Mouse (Mus musculus): ENCODE measurements at regions not wholly inside any gene's neighbourhood (a gene's known extent, or its start where the extent isn't known, plus 50 kb on each side); places are given as distances from the start of the nearest gene placed in this dataset.
"Not testable (repeated sequence)": the region's sequence is repeated elsewhere in the genome, so short reads cannot be mapped to it uniquely, and the experiment has no call there.

DNA sequence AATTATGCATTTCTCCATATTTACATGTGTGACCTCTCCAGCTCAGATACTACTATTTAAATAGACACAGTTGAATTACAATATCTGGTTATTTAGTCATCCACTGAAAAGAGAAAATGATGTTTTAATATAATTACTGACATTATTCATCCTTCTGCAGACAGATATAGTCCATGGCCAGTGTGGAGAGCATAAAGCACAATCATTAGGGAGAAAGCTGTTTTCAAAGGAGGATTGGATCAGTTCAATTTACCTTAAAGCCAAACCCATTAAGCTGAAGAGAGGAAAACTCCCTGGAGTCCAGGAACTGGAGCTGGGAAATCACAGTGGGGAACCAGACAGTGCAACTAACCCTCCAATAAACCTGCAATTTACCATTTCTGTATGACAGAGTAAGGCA lies 339.8 kb upstream of the Rgs17 start:
- no peak for DNase-seq (ENCODE audit: low spot score)

DNA sequence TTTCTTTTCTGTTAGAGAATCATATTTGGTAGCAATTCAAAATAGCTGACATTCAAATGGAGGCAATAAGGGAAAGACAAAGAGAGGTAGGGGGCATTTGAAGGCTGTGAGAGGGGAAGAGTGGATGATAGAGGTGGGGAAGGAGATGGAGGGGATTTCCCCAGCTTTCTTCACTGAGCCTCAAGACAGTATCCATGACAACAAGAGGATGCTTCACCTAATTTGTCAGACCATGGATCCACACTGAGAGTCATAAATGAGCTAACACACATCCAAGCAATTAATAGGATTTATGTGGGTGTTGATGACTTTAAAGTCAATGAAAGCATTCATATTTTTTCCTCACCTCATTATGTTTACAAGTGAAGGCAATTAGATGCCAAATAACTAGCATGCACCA lies 343.5 kb upstream of the Rgs17 start:
- DNase-seq (ENCODE audit: low spot score) = no peak

GRCm38 (mm10) chr10:6291388-6291787 lies 369.2 kb upstream of the Rgs17 start:
- no peak for DNase-seq (ENCODE audit: low spot score)

- DNase-seq (ENCODE audit: low spot score) = no peak
Measured at GRCm38 (mm10) chr10:6296621-6297020, 374.4 kb upstream of the Rgs17 start.

DNA sequence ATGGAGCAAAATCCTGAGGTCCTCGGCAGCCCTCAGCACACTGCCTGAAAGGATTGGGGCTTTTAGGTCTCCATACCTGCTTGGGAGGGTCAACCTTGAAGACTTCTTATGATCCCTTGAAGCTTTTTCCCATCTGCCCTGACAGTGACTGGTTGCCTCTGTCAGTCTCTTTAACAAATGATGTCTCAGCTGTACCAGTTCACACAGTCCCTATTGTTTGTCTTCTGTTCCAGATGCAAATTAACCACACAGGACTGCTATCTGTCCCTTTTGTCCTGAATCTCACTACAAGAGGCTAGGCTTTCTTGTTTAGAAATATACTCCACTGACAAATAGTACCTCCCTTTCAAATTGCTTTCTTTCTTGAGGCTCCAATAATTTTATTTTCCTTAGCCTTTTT lies 375.6 kb upstream of the Rgs17 start:
- DNase-seq (ENCODE audit: low spot score) = no peak

DNA sequence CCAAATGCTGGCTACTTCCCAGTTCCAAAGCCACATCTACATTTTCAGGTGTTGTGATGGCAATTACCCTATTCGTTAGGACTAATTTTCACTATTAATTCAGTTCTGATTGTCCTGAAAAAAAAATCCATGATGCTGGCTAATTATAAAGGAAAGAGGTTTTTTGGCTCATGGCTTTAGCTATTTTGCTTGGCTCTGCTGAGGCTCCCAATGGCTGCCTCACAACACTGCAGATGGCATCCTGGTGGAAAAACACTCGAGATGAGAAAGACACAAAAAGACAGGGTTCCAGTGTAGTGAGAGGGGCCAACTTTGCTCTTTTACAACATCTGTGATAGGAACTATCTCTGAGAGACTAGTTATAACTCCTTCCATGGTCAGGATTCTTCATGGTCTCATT lies 376.5 kb upstream of the Rgs17 start:
- DNase-seq (ENCODE audit: low spot score) = no peak

DNA sequence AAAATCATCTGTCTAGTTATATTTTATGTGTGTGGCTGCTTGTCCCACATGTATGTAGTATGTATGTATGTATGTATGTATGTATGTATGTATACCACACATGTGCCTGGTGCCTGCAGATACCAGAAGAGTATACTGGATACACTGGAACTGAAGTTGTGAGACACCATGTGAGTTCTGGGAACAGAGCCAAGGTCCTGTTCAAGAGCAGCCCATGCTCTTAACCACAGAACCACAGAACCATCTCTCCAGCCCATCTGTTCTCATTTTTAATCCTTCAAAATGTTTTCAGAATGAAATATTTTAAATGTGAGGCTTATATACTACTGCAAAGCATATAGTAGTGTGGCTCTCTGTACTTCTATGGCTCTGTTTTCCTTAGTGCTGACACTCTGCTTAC lies 379.3 kb upstream of the Rgs17 start:
- DNase-seq (ENCODE audit: low spot score) = no peak

DNA sequence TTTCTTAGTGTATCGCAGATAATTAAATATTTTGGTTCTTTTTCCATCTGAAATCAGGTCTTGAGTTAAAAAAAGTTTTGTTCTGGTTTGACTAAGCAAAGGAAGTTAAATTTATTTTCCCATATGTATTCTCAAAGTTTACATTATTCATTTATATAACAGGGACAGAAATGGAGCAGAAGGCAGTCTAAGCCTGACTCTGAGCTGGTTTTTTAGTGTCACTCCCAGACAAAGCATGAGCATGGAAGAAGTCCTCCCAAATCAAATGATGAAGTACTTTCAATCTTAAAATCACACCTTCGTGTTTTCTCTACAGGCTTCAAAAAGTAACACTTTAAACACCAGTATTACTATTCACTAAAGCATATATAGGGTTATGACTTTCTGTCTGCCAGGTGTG lies 387.2 kb upstream of the Rgs17 start:
- DNase-seq (ENCODE audit: low spot score) = no peak

- DNase-seq (ENCODE audit: low spot score) = no peak
Measured at GRCm38 (mm10) chr10:6341572-6341971, 416.7 kb upstream of the Oprm1 start.

- not testable (repeated sequence) for DNase-seq (ENCODE audit: low spot score)
Measured at GRCm38 (mm10) chr10:6349216-6349615, 409.1 kb upstream of the Oprm1 start.

GRCm38 (mm10) chr10:6366182-6366581 lies 392.1 kb upstream of the Oprm1 start:
- DNase-seq (ENCODE audit: low spot score) = no peak

GRCm38 (mm10) chr10:6371666-6372065 lies 386.6 kb upstream of the Oprm1 start:
- DNase-seq (ENCODE audit: low spot score) = no peak

DNA sequence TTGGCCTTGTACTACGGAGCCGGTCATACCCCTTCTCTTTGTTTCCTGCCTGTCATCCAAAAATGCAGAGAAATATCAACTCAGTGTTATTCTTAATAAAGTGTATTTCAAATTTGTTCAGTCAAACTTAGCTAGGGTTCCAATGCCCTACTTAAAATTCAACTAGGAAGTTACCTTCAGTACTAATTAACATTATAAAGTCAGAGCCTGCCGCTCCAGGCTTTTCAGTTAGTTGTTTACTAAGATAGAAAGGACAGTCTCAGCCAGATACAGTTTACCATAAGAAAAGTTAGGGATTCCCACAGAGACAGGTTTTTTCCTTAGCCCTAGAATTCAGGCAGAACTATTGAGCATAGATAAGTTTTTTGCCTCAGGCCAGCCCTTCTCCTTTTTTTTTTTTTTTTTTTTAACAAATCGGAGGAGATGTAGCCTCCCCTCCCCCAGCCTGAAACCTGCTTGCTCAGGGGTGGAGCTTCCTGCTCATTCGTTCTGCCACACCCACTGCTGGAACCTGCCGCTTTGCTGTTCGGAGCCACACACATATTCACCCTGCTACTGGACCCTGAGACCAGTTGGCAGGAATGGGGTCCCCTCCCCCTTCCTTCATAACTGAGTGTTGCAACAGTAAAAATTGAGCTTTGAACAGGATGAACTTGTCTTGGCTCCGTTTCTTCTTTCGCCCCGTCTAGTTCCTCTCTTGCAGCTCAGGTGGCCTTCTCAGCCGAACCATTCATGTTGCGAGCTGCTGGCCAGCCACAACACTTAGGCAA lies 340.8 kb upstream of the Oprm1 start:
- peak; percentile 34 for DNase-seq (ENCODE audit: low spot score)

GRCm38 (mm10) chr10:6418234-6418633 lies 340.1 kb upstream of the Oprm1 start:
- DNase-seq (ENCODE audit: low spot score) = peak; percentile 44

DNA sequence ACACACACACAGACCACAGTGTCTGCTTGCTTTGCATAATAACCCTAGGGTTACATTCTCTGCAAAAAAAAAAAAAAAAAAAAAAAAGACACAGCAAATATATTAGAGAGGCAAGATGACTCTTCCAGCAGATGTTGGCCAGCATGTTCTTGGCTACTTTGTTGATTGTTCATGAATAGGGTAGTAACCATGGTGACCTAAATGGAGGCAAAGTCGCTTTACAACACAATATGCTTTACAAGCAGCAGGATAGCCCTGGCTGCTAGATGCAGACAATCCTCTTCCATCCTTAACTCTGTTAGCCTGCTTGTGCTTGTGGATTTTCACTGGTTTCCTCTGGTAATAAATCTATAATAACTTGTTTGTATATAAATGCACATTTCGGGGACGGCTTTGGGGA lies 292.5 kb upstream of the Oprm1 start:
- no peak for DNase-seq (ENCODE audit: low spot score)

DNA sequence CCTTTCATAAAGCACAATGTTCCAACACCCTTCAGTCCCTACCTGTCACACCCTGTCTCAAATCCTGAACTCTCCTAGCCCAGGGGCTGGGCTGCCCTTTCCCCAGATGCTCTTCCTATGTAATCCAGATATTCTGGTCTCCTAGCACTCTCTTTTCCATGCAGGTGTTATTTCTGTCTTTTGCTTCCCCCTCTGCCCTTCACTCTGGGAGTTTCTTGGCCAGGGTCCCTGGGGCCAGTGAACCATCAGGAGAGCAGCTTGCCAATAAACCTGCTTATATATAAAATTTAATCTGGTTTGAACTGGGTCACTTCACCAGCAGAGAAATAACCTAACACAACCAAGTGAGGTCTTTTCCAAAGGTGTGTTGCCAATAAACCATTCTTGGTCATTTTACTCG lies 278.0 kb upstream of the Oprm1 start:
- peak; percentile 9 for DNase-seq (ENCODE audit: low spot score)

DNA sequence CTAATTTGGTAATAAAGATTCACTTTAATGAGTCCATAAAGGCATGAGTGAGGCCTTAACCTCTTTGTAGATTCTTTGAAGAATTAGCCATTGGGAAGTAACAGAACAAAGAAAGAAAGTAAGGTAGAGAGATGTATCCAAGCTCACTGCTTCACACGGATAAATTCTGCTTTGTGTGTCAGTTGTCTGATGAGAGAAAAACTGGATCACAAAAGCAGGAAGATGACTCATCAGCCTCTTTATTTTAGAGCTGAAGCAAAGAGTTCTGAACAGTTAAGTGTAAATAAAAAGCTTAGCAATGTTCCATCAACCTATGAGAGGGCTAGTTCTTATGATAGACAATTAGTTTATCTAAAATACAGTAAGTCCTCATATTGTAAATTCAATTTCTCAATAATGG lies 269.7 kb upstream of the Oprm1 start:
- DNase-seq (ENCODE audit: low spot score) = no peak

GRCm38 (mm10) chr10:6492694-6493093 lies 265.6 kb upstream of the Oprm1 start:
- DNase-seq (ENCODE audit: low spot score) = no peak

GRCm38 (mm10) chr10:6495081-6495480 lies 263.2 kb upstream of the Oprm1 start:
- DNase-seq (ENCODE audit: low spot score) = no peak

GRCm38 (mm10) chr10:6514269-6514668 lies 244.0 kb upstream of the Oprm1 start:
- DNase-seq (ENCODE audit: low spot score) = no peak

GRCm38 (mm10) chr10:6562516-6562915 lies 195.8 kb upstream of the Oprm1 start:
- DNase-seq (ENCODE audit: low spot score) = no peak

DNA sequence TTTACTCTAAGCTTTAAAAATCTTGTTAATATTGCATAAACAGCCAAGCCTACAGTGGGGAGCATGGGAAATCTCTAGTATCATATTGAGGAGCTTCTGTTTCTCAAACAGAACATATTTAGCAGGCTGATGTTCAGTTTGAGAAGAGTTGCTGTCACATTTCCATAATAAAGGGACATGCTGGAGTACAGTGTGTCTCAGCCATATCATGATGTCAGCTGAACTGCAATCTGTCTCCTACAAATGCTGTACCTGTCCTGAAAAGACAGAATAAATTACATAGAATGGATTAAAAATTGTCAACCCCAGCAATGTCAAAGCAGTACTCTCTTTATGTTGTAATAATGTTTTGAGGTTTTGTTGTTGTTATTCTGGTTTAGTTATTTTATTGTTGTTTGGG lies 179.7 kb upstream of the Oprm1 start:
- no peak for DNase-seq (ENCODE audit: low spot score)

- DNase-seq (ENCODE audit: low spot score) = not testable (repeated sequence)
Measured at GRCm38 (mm10) chr10:6585821-6586220, 172.5 kb upstream of the Oprm1 start.

DNA sequence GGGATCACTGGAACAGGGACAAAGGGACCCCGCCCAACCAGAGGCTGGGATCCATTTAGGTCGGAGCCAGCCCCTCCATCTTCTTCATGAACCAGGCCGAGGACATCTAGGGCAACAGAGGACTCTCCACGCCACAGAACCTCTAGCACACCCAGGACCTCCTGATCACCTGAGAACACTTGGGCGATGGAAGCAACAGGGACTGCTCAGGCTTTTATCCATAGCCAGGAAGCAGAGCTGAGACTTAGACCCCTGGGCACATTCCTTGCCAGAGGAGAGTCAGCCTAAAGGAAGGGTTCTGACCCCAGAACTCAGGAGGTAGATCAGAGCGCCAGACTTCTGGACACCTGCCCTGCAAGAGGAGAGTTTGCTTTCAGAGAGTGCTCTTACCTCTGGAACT lies 168.1 kb upstream of the Oprm1 start:
- no peak for DNase-seq (ENCODE audit: low spot score)
